Mouse (Mus musculus) hindbrain, embryonic 11.5 days (tissue): ENCODE measurements around the gene Myh3. TPM values are rescaled to one million over a fixed set of nuclear protein-coding genes. Genes with fewer than 3 reads are reported as not detected.

Source experiments
- ATAC-seq: fragments of 200-750 bp; cut with Nextera tagmentation; 2 replicates; pipeline ENCODE4 v1.8.0; 2017; ENCODE audit warnings: mild to moderate bottlenecking, moderate TSS enrichment, moderate library complexity; ENCODE audit not compliant: low FRiP score
- DNase-seq: peaks from one replicate; pipeline ENCODE4 v3.0.0-alpha.2; 2015; ENCODE audit warnings: low spot score
- H3K27ac ChIP-seq: fragments of 300-500 bp; sonication (generic); 2 replicates; pipeline ENCODE4 v1.5.1; 2014; ENCODE audit warnings: mild to moderate bottlenecking, low read depth, low read length
- H3K27me3 ChIP-seq: fragments of 300-500 bp; sonication (generic); 2 replicates; pipeline ENCODE4 v1.6.1; 2014; ENCODE audit warnings: mild to moderate bottlenecking, low read length, moderate library complexity, mixed read lengths; ENCODE audit not compliant: control insufficient read depth, insufficient read depth
- H3K36me3 ChIP-seq: fragments of 300-500 bp; sonication (generic); 2 replicates; pipeline ENCODE4 v1.6.1; 2014; ENCODE audit warnings: mild to moderate bottlenecking, low read length, moderate library complexity, mixed read lengths; ENCODE audit not compliant: control insufficient read depth, insufficient read depth
- H3K4me1 ChIP-seq: fragments of 300-500 bp; sonication (generic); replicated peaks from 2 replicates; pipeline ENCODE4 v1.6.1; 2014; ENCODE audit warnings: low read length, mixed read lengths; ENCODE audit not compliant: control insufficient read depth, insufficient read depth
- H3K4me2 ChIP-seq: fragments of 300-500 bp; sonication (generic); replicated peaks from 2 replicates; pipeline ENCODE4 v1.6.1; 2014; ENCODE audit warnings: mild to moderate bottlenecking, low read depth, low read length
- H3K4me3 ChIP-seq: fragments of 300-500 bp; sonication (generic); 2 replicates; pipeline ENCODE4 v1.5.1; 2014; ENCODE audit warnings: low read depth, low read length
- H3K9ac ChIP-seq: fragments of 300-500 bp; sonication (generic); 2 replicates; pipeline ENCODE4 v1.6.1; 2014; ENCODE audit warnings: low read depth, low read length
- H3K9me3 ChIP-seq: fragments of 300-500 bp; sonication (generic); 2 replicates; pipeline ENCODE4 v1.6.1; 2016; ENCODE audit warnings: low read length; ENCODE audit not compliant: control insufficient read depth
- WGBS: fragments of 180-500 bp; shearing (Covaris S2); extraction: QIAGEN DNeasy Blood & Tissue Kit; methylation state at CpG from one replicate; pipeline ENCODE4 v1.1.7; 2014; 5-methylcytosine and 5-hydroxymethylcytosine counted together
- polyA plus RNA-seq: library from polyadenylated mRNA; unstranded; fragments of >200 nt; fragmentation: Nextera tagmentation; extraction: Ambion mirVana; gene quantifications from 2 replicates; pipeline ENCODE4 v1.2.1, GENCODE M21; 2014

The Myh3 gene
- polyA plus RNA-seq, 1 experiment from 2014 or later, result 2.3 TPM

- no peaks in the 10 kb centered on the region for H3K9me3 ChIP-seq
- 93% methylated on average over 2 of the region's 2 CpGs for WGBS
- H3K4me2 ChIP-seq, result no peak overlapping the region
- H3K4me1 ChIP-seq, result no peaks in the 10 kb centered on the region
- H3K36me3 ChIP-seq, result no peaks in the 10 kb centered on the region
- no peak overlapping the region for H3K9ac ChIP-seq
- H3K27ac ChIP-seq, result no peak overlapping the region
- H3K4me3 ChIP-seq, result no peak overlapping the region
- no peaks in the 10 kb centered on the region for H3K27me3 ChIP-seq
- DNase-seq, result no peak
- no peak for ATAC-seq
Measured at GRCm38 (mm10) chr11:67135532-67135931, 57.4 kb downstream of the Myh3 start.

- H3K36me3 ChIP-seq, result no peaks in the 10 kb centered on the region
- H3K27me3 ChIP-seq, result no peaks in the 10 kb centered on the region
- no peaks in the 10 kb centered on the region for H3K4me1 ChIP-seq
- H3K4me3 ChIP-seq, result no peak overlapping the region
- no peak overlapping the region for H3K4me2 ChIP-seq
- no peak overlapping the region for H3K27ac ChIP-seq
- no peaks in the 10 kb centered on the region for H3K9me3 ChIP-seq
- H3K9ac ChIP-seq, result no peak overlapping the region
- ATAC-seq, result no peak
- WGBS, result 88% methylated on average over 8 of the region's 8 CpGs
- DNase-seq, result no peak
Measured at GRCm38 (mm10) chr11:67139556-67139955, 61.5 kb downstream of the Myh3 start.

DNA sequence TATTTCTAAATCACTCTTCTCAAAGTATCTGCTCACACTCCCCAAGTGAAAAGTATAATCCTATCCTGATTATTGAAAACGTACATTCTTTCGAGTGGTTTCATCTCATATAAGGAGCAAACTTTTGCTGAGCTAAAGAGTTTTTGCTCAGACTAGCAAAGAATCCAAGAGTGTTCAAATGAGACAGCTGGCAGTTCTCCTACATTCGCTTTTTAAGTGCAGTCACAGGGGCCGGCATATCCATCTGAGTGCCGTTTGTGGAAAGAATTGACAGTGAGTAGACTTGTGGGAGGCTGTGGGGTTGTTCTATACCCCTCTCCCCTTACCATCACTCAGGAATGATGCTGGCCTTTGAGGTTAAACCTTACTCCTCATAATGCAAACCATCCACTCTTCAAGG is 62.1 kb downstream of the Myh3 start:
- H3K27ac ChIP-seq, result no peak overlapping the region
- no peaks in the 10 kb centered on the region for H3K36me3 ChIP-seq
- no peak for DNase-seq
- no peaks in the 10 kb centered on the region for H3K9me3 ChIP-seq
- no peaks in the 10 kb centered on the region for H3K4me1 ChIP-seq
- no peak overlapping the region for H3K4me3 ChIP-seq
- WGBS, result 82% methylated on average over 5 of the region's 5 CpGs
- no peak for ATAC-seq
- no peak overlapping the region for H3K4me2 ChIP-seq
- no peak overlapping the region for H3K9ac ChIP-seq
- H3K27me3 ChIP-seq, result no peaks in the 10 kb centered on the region

DNA sequence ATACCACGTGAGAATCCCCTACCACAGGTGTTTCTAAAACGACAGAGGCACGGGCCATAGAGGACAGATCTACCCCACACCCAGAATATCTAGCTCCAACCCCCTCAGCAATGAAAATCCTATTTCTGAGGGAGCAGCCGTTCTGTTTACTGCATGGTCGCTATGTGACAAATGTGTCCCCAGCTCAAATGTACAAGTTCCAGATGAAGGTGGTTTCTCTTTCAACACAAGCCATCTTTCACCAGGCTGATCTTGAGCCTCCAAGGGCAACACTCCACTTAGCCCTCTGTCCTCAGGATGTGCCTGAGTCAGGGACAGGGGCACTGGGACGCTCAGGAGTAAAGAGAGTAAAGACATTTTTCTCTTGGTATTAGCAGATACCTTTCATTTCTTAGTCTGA is 62.9 kb downstream of the Myh3 start:
- H3K27me3 ChIP-seq, result no peaks in the 10 kb centered on the region
- H3K4me2 ChIP-seq, result no peak overlapping the region
- no peaks in the 10 kb centered on the region for H3K36me3 ChIP-seq
- H3K9me3 ChIP-seq, result no peaks in the 10 kb centered on the region
- no peak for ATAC-seq
- no peak overlapping the region for H3K9ac ChIP-seq
- no peak overlapping the region for H3K27ac ChIP-seq
- no peak overlapping the region for H3K4me3 ChIP-seq
- WGBS, result 74% methylated on average over 6 of the region's 6 CpGs
- DNase-seq, result no peak
- no peaks in the 10 kb centered on the region for H3K4me1 ChIP-seq

DNA sequence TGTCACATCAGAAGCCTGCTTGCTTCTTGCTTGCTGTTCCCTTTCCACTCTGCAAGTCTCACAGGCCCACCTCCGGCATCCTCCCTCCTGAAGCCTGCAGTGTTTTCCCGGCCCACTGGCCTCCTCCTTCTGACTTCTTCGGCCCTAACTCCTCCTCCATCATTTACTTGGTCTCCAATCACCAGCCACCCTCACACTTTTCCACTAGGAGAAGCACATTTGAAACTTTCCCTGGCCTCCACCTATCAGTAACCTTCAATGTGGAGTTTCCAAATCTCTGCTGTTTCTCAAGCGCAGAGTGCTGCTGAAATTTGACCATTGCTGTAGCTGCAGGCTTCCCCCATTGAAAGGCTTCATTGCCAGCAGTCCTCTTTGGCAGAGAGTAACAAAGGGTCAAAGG is 63.9 kb downstream of the Myh3 start:
- Histone ChIP-seq H3K4me2 (no peak overlapping the region), H3K9ac (no peak overlapping the region), H3K4me1 (no peaks in the 10 kb centered on the region), H3K9me3 (no peaks in the 10 kb centered on the region), H3K4me3 (no peak overlapping the region), H3K27me3 (no peaks in the 10 kb centered on the region), H3K27ac (no peak overlapping the region), H3K36me3 (no peaks in the 10 kb centered on the region)
- ATAC-seq (no peak), DNase-seq (no peak)
- WGBS, result 55% methylated on average over 4 of the region's 4 CpGs

DNA sequence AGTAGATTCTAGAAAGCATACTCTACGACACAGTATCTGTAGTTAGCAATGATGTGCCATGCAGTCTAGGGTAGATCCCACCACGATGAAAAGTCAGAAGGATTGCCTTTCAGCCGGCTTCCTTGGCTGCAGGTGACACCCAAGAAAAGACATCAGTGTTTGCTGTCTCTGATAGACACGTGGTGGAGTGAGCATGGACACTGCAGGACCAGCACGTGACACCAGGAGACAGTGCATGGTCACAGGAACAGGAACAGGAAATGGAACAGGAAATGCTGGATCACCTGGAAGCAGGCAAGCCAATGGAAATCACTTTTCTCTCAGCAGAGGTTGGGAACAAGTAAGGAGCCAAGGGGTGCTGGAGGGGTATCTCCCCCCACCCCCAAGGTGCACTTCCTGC is 65.0 kb downstream of the Myh3 start:
- DNase-seq (no peak), ATAC-seq (no peak)
- Histone ChIP-seq H3K4me1 (no peaks in the 10 kb centered on the region), H3K9ac (no peak overlapping the region), H3K36me3 (no peaks in the 10 kb centered on the region), H3K27ac (no peak overlapping the region), H3K4me3 (no peak overlapping the region), H3K27me3 (no peaks in the 10 kb centered on the region), H3K4me2 (no peak overlapping the region), H3K9me3 (no peaks in the 10 kb centered on the region)
- WGBS, result 85% methylated on average over 5 of the region's 5 CpGs

GRCm38 (mm10) chr11:67143863-67144498 is 65.9 kb downstream of the Myh3 start:
- Histone ChIP-seq H3K4me1 (no peaks in the 10 kb centered on the region), H3K27ac (no peak overlapping the region), H3K4me2 (no peak overlapping the region), H3K4me3 (no peak overlapping the region), H3K27me3 (no peaks in the 10 kb centered on the region), H3K9ac (no peak overlapping the region), H3K36me3 (no peaks in the 10 kb centered on the region), H3K9me3 (no peaks in the 10 kb centered on the region)
- ATAC-seq, result no peak
- no peak for DNase-seq
- WGBS, result 90% methylated on average over 4 of the region's 4 CpGs

DNA sequence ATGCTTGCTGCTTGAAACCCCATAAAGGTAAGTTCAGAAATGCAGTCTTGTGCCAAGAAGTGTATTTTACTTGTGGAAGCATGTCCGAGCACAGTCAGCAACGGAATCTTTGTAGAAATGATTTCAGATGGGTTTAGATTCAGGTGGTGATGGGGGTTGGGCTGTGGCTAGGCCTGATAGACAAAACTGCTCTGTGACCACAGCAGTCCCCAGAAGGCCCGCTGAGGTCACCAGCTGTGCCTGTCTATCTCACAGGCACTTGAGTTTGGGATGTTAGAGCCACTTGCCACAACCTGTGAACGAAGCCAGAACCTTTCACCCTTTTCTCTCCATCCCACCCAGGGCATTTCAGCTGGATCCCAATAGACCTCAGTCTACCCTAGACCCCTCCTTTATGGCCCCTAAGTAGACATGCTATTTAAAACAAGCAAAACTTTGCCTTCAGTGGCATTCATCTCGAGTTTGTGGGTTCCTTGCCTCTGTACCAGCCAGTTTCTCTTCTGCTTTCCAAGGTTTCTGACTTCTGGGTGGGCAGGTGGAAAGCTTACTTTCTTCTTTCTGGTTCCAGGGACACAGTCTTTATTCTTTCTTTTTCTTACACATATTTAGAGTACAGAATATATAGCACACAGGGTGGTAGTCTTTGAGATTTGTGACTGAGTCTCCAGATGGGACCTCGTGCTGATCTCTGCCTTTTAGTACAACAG is 66.6 kb downstream of the Myh3 start:
- no peak overlapping the region for H3K27ac ChIP-seq
- DNase-seq (no peak), ATAC-seq (no peak)
- no peaks in the 10 kb centered on the region for H3K27me3 ChIP-seq
- H3K36me3 ChIP-seq, result no peaks in the 10 kb centered on the region
- H3K4me2 ChIP-seq, result no peak overlapping the region
- no peaks in the 10 kb centered on the region for H3K9me3 ChIP-seq
- H3K9ac ChIP-seq, result no peak overlapping the region
- WGBS, result 57% methylated on average over 6 of the region's 6 CpGs
- no peak overlapping the region for H3K4me3 ChIP-seq
- H3K4me1 ChIP-seq, result no peaks in the 10 kb centered on the region
